Mouse (Mus musculus) ES-E14 (cell line): Measurements from ENCODE around the gene Phlda3.

Experiments
- CHD2 ChIP-seq: IDR thresholded peaks from 2 replicates; pipeline ENCODE4 v1.6.1; 2014; ENCODE audit warnings: mild to moderate bottlenecking, low read depth, low read length, inconsistent platforms
- HCFC1 ChIP-seq: IDR thresholded peaks from 2 replicates; pipeline ENCODE4 v1.6.1; 2012; ENCODE audit warnings: low read length, inconsistent platforms, borderline replicate concordance; ENCODE audit not compliant: insufficient read depth
- MAFK ChIP-seq: IDR thresholded peaks from 2 replicates; pipeline ENCODE4 v1.6.1; 2014; ENCODE audit warnings: mild to moderate bottlenecking, low read depth, low read length, inconsistent platforms; ENCODE audit not compliant: insufficient read depth
- ZC3H11A ChIP-seq: IDR thresholded peaks from 2 replicates; pipeline ENCODE4 v1.6.1; 2012; ENCODE audit warnings: low read depth, mild to moderate bottlenecking, inconsistent platforms, low read length, borderline replicate concordance
- ZNF384 ChIP-seq: IDR thresholded peaks from 2 replicates; pipeline ENCODE4 v1.6.1; 2012; ENCODE audit warnings: low read depth, low read length, inconsistent platforms

DNA sequence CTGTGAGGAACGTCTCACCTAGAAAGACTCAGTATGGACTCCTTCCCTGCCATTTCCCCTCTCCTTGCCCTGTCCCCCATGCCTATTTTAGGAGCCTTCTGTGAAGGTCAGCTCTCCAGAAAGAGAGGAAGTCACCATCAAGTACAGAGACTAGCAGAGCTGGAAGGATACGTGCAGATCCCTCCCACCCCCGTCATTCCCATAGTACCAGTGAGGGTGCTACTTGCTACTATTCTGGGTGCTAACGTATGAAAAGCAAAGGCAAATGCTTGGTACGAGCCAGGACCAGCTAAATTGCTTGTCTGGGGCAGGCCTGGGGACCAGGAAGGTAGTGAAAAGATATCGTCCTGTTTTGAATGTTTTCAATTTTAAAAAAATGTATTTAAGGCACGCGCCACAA lies 8.6 kb upstream of the Phlda3 start:
- TF ChIP-seq ZNF384 (no peak), CHD2 (no peak), HCFC1 (no peak), MAFK (no peak), ZC3H11A (no peak)
